Mouse (Mus musculus) kidney, adult 2 months (tissue): ENCODE measurements around the gene Epha1.

ENCODE experiments used
- CTCF ChIP-seq: fragments of 200-500 bp; conservative IDR thresholded peaks from 2 replicates; pipeline ENCODE4 v1.5.1; 2011; ENCODE audit warnings: low read depth, mild to moderate bottlenecking, control low read depth, low read length, moderate library complexity, mixed read lengths; ENCODE audit not compliant: insufficient read depth, insufficient read length
- POLR2A ChIP-seq: fragments of 200-500 bp; IDR thresholded peaks from one replicate; pipeline ENCODE4 v1.6.1; 2011; ENCODE audit warnings: low read depth, low read length, control low read depth

- TF ChIP-seq POLR2A, result no peak
- TF ChIP-seq CTCF, result no peak
These were observed 3.5 kb upstream of the Epha1 start for GRCm38 (mm10) chr6:42376504-42377019.
